Mouse (Mus musculus) ovary, postnatal 10 days (tissue): ENCODE results near the gene Prss57.
"Not testable (repeated sequence)": the region's sequence is repeated elsewhere in the genome, so short reads cannot be mapped to it uniquely, and the experiment has no call there.

ENCODE experiments used
- DNase-seq: peaks from one replicate; pipeline ENCODE4 v3.0.0; 2022; ENCODE audit warnings: low spot score

Gene Prss57

GRCm38 (mm10) chr10:79780664-79781015 is 10.1 kb downstream of the Prss57 start:
- DNase-seq = no peak

GRCm38 (mm10) chr10:79779784-79780663 is 10.7 kb downstream of the Prss57 start:
- peak; percentile 84 for DNase-seq

GRCm38 (mm10) chr10:79779193-79779592 is 11.6 kb downstream of the Prss57 start:
- DNase-seq = no peak

GRCm38 (mm10) chr10:79778006-79778405 is 12.8 kb downstream of the Prss57 start:
- DNase-seq = no peak

GRCm38 (mm10) chr10:79777103-79777531 is 13.6 kb downstream of the Prss57 start, which contains the start of gene Fstl3:
Gene Fstl3, plus strand, starts transcription at chr10:79777272.
- no peak for DNase-seq

GRCm38 (mm10) chr10:79774486-79775279 is 16.1 kb downstream of the Prss57 start:
- no peak for DNase-seq

DNA sequence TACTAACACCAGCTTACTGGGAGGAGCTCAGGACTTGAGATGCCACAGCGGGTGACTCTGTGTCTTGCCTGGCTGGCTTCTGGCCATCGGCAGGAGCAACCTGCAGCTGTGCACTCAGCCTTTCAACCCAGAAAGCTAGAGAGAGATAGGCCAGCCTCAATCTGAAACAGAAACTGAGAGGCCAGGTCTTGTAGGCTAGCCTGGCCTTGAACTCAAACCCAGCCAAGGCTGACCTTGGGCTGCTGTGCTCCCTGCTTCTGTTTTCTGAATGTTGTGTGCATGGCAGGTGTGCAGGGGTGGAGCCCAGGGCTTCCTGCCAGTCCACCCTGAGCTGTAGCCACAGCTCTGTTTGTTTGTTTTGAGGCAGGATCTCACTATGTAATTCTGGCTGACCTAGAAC is 17.6 kb downstream of the Prss57 start:
- no peak for DNase-seq

GRCm38 (mm10) chr10:79772320-79772719 is 18.4 kb downstream of the Prss57 start:
- DNase-seq = no peak

DNA sequence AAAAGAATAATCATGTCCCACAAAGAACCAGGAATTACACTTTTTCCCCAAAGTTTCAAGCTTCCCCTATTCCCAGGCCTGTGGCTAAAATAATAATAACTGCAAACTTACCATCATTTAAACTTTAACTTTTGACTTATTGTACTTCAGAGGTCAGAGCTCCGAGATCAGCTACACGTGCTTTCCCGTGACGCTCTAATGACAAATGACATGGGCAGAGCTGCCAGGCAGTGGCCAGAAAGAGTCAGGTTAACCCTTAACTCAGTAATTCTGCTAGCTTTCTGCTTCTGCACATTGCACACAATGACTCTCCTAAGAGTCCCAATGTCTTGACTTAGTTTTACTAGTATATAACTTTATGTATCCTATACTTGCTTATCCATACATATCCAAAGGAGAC is 21.4 kb downstream of the Prss57 start:
- DNase-seq = no peak

DNA sequence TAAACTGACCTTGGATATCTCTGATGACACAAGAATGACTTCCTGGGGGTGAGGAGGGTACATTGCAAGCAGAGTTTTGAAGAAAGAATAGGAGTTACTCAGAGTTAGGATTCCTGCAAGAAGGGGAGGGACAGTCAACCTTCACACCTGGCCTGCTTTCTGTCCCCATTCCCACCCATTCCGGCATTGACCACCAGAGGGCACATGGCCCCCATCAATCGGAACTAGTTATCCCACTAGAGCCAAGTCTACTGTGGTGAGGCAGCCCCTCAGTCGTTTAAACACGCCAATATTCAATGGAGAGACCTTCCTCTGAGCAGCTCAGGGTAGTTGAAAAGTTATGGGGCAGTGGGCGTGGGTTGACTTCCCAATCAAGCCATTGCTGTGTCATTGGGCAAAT is 22.4 kb downstream of the Prss57 start:
- DNase-seq = peak; percentile 57

- peak; percentile 83 for DNase-seq
Measured at GRCm38 (mm10) chr10:79767372-79768244, 23.2 kb downstream of the Prss57 start.

DNA sequence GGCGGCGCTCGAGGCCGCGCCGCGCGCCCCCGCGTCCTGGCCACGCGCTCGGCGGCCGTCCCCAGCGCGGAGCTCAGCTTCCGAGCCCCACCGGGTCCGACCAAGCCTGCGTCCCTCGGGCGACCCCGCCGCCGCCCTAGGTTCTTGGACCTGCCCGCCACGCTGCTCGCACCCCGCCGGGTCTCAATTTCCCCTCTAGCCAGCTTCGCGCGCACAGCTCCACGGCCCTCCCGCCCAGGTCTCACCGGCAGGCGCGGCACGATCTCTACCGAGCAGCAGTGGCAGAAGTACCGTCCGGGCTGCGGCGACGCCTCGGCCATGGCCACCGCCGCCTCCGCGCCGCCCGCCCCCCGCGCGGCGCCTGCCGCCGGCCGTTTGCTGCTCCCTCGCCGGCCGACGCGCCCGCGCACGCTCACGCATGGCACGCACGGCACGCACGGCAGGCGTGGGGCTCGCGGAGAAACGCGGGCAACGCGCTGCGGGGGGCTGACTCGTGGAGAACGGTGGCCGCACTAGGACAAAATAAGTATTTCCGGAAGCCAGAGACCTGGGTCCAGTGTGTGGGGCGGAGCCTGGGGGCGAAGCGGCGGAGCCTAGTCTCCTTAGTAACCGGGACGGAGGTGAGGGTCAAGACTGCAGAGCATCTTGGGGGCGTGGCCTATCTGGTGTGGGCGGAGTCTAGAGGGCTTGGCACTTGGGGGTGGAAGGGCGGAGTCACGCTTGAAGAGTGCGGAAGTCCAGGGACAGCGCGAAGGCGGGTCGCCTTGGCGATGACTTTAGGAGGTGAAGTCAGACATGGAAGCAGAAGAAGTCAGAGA is 24.0 kb downstream of the Prss57 start, which contains the start of gene Rnf126:
Gene Rnf126 (minus strand): TSS at position 445 of the 818 bp plus-strand sequence.
- peak; percentile 98 for DNase-seq

DNA sequence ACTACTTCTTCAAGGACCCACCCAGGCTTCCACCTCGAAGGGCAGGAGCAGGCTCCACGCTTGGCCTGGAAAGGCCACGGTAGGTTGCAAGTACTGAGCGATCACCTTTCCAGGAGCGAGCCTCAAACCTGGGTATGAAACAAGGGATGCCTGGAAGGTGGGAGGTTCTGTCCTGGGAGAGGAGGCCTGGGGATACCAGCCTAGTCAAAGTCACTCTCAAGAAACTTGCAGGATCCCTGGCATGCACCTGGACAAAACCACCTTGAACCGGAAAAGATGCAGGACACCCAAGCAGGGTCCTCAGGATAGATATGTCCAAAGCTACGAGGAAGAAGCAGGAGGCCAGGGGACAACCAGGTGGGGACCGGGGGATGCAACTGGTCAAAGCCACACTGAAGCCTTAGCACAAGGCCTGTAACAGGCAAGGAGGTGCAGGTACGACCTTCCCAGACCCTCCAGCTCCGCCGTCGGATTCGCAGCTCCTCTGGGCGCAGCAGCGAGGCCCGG is 24.7 kb downstream of the Prss57 start:
- DNase-seq = no peak

- DNase-seq = no peak
Measured at GRCm38 (mm10) chr10:79765228-79765745, 25.5 kb downstream of the Prss57 start.

DNA sequence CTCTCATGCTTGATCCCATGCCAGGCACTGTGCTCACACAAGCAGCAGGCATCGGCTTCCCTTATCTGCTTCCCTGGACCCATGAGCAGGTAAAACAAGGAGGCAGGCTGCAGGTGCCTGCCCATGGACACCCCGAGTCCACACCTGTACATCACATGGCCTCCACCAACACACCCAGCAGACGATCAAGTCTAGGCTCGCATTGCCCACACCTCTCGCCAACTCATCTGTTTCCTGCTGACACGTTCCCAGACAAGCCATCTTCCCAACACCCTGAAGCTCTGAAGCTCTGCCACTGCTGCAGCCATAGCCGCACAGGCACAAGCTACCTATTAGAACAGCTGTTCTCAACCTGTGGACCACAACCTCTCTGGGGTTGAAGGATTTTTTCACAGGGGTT is 26.5 kb downstream of the Prss57 start:
- no peak for DNase-seq

DNA sequence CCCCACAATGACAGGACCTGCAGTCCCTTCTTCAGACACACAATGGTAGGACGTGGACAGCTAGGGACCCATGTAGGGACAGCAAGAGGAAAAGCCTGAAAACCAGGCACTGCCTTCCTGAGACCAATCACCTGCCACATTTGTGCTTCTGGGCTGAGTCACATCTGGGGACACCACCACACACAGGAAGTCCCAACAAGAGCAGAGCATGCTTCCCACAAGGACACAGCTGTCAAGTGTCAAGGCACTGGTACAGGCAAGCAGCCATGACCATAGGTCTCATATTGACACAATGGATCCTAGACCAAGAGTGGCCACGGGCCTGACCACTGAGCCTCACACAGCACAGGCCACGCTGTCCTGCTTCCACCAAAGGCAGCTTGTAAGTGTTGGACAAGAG is 27.9 kb downstream of the Prss57 start:
- DNase-seq = no peak

- DNase-seq = no peak
Measured at GRCm38 (mm10) chr10:79760603-79761143, 30.1 kb downstream of the Prss57 start.

GRCm38 (mm10) chr10:79759675-79760074 is 31.1 kb downstream of the Prss57 start:
- not testable (repeated sequence) for DNase-seq

DNA sequence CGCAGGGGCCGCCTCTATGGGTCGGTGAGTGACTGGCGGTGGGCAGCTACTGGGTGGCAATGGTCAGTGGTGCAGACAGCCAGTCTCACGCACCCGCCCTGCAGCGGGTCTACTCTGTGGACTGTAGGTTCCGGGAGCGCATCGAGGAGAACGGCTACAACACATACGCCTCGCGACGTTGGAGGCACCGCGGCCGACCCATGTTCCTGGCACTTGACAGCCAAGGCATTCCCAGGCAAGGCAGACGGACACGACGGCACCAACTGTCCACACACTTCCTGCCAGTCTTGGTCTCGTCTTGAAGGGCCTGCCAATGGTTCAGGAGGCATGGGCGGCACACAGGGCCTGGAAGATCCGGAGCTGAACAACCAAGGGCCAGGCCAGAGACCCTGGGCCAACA is 34.1 kb downstream of the Prss57 start:
- no peak for DNase-seq

GRCm38 (mm10) chr10:79755854-79756253 is 34.9 kb downstream of the Prss57 start:
- DNase-seq = no peak
